Mouse (Mus musculus) C2C12 (cell line): ENCODE measurements around the gene Cox8a.

ENCODE experiments used
- CTCF ChIP-seq: IDR thresholded peaks from one replicate; pipeline ENCODE4 v1.5.1; 2011; ENCODE audit not compliant: control insufficient read depth, insufficient read depth, insufficient read length
- MAX ChIP-seq: IDR thresholded peaks from one replicate; pipeline ENCODE4 v1.6.1; 2011; ENCODE audit warnings: mild to moderate bottlenecking, control low read depth
- MYOG ChIP-seq: IDR thresholded peaks from one replicate; pipeline ENCODE4 v1.6.1; 2011; ENCODE audit not compliant: control insufficient read depth, insufficient read length; ENCODE audit errors: extremely low read depth
- USF1 ChIP-seq: IDR thresholded peaks from one replicate; pipeline ENCODE4 v1.6.1; 2011; ENCODE audit warnings: low read depth, mild to moderate bottlenecking, control low read depth, moderate library complexity

- TF ChIP-seq MYOG, result no peak
- TF ChIP-seq MAX, result no peak
- no peak for TF ChIP-seq CTCF
- no peak for TF ChIP-seq USF1
These were observed 18.0 kb upstream of the Cox8a start for GRCm38 (mm10) chr19:7235461-7235860.
